Mouse (Mus musculus): Measurements from ENCODE around the gene Kctd21. TPM values are rescaled to one million over a fixed set of nuclear protein-coding genes. Genes with fewer than 3 reads are reported as not detected.

The Kctd21 gene
- 1 to 10 TPM; 3.7 to 4.1 TPM for total RNA-seq (2021)
- 3.6 and 6.3 TPM in 2 replicates for polyA plus RNA-seq (2012; rRNA removed)
- long read RNA-seq, partial matches to known transcripts, result 0 of 4 reads
- long read RNA-seq, other reads (novel, unspliced or antisense), result 1 of 4 reads

DNA sequence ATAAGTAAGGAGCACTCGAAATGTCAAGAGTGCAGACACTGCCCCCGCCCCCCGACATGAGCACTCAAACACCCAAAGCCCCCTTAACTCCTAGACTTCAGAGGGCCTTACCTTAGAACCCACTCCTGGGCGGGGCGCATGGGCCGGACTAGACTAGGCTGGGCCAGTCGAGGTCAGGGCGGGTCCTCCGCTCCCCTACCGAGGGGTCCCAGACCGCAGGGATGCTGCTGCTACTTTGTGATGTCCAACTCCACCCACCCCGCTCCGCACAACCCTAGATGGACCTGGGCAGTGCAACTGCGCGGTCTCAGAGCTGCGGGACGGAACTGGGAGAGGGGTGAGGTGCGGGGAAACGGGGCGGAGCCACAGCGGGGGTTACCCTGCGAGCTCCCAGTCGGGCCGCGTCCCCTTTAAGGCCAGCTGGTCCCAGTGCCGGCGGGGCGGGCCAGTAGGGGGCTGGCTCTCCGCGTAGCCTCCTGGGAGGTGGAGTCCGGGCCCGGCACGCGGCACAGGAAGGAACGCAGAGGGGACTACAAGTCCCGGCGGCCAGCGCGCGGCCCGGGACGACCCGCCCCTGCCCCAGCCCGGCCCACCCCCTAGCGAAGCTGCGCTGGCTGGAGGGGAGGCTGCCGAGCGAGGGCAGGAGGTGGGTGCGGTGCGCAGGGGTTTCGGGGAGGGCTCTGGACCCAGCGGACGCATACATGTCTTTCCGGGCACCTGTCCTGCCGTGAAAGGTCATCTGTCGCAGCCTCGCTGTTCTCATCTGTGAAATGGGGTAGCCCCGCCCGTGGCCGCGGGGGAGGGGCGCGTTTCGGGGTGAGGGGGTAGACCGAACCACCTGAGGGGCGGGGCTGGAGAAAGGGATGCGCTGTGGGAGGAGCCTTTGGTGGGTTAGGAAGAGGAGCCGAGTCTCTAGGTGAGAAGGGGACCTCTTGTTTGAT, at the start of gene Kctd21, which contains the start of gene Usp35:
TSS of gene Kctd21 (plus strand) at position 602 of the 941 bp plus-strand sequence.
TSS of gene Usp35 (minus strand) at position 295 of the 941 bp plus-strand sequence.
- H3K27ac ChIP-seq, result peak within 1 kb of the TSS; percentile 91
- no peaks in the 10 kb centered on the region for H3K79me2 ChIP-seq (replicated peaks; ENCODE audit: control insufficient read depth, insufficient read depth, low read length)
- no peaks in the 10 kb centered on the region; the same call in 1 of the 2 replicates for H3K4me1 ChIP-seq (ENCODE audit: control insufficient read depth, insufficient read depth, low read length)
- intact Hi-C loops (cut with DNase I), result loop anchor here (2.0 to 5.0 kb wide), 2 partner anchors 40 to 147 kb away; partner anchors contain the start of gene Alg8
- H3K36me3 ChIP-seq (ENCODE audit: control insufficient read depth, insufficient read depth, low read length), result no peaks in the 10 kb centered on the region
- peak within 1 kb of the TSS; percentile 84 for H3K9ac ChIP-seq (ENCODE audit: low read depth, low read length)
- WGBS, result under 1% methylated on average over 68 of the region's 68 CpGs
- TF ChIP-seq EP300 (IDR thresholded peaks at IDR 0.05; ENCODE audit: insufficient read depth, low read depth, low read length) (no peak), POLR2A (IDR thresholded peaks at IDR 0.05; ENCODE audit: insufficient read depth, low read depth, low read length) (peak; percentile 59), CTCF (IDR thresholded peaks at IDR 0.05) (peak; percentile 48)
- H3K4me3 ChIP-seq, result peak within 1 kb of the TSS; percentile 95
- peak; percentile 95 to 97 for DNase-seq
- no peaks in the 10 kb centered on the region for H3K27me3 ChIP-seq (ENCODE audit: control insufficient read depth, insufficient read depth, low read length)

DNA sequence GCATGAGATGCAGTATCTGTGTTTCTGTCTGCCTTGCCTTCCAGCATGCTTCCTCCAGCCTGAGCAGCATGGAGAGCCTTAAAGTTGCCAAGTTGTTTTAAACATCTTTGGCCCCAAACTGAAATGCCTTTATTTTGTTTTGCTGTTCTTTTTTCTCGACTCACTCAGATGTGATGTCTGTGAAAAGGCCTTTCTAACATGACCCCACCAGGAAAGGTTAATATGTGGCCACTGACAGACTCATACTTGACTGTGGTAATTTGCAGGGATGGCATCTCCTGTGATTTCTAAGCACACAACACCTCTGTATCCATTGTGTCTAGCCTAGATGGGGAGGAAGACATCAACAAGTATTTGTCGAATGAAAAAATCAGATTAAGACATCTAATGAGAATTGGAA, 35.1 kb upstream of the Kctd21 start:
- Histone ChIP-seq H3K4me1 (ENCODE audit: control insufficient read depth, insufficient read depth, low read length) (no peaks in the 10 kb centered on the region), H3K27ac (no peak overlapping the region), H3K9ac (ENCODE audit: low read depth, low read length) (no peak overlapping the region), H3K27me3 (ENCODE audit: control insufficient read depth, insufficient read depth, low read length) (no peaks in the 10 kb centered on the region), H3K79me2 (replicated peaks; ENCODE audit: control insufficient read depth, insufficient read depth, low read length) (no peaks in the 10 kb centered on the region), H3K36me3 (ENCODE audit: control insufficient read depth, insufficient read depth, low read length) (no peaks in the 10 kb centered on the region), H3K4me3 (no peak overlapping the region)
- DNase-seq, result peak in 1 of 2 experiments; percentile 10
- no peak for TF ChIP-seq POLR2A (IDR thresholded peaks at IDR 0.05; ENCODE audit: insufficient read depth, low read depth, low read length)
- TF ChIP-seq CTCF (IDR thresholded peaks at IDR 0.05), result no peak
- TF ChIP-seq EP300 (IDR thresholded peaks at IDR 0.05; ENCODE audit: insufficient read depth, low read depth, low read length), result no peak
- intact Hi-C loops (cut with DNase I), result loop anchor here (1.0 to 5.0 kb wide), 3 partner anchors 45 to 326 kb away; no protein-coding TSS in a partner anchor
- WGBS, result 45% methylated on average over 2 of the region's 2 CpGs

DNA sequence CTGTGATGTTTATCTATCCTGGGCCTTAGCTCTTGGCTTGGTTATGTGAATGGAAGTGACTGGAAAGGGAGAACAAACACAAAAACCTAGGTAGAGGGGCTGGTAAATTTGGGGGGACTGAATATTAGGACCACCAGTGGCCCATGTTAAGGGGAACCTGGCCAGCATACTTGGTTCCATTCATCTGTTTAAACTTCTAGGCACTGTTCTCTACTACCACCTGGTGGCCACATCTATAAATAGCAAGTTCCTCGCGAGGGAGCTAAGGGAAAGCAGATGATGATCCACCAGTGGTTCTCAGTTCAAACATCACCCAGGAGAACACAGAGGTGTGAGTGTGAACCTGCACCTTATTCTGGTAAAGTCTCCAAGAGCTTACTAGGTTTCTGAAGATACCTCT, 34.7 kb upstream of the Kctd21 start:
- H3K27ac ChIP-seq, result no peak overlapping the region
- no peaks in the 10 kb centered on the region for H3K36me3 ChIP-seq (ENCODE audit: control insufficient read depth, insufficient read depth, low read length)
- H3K9ac ChIP-seq (ENCODE audit: low read depth, low read length), result no peak overlapping the region
- no peak for TF ChIP-seq POLR2A (IDR thresholded peaks at IDR 0.05; ENCODE audit: insufficient read depth, low read depth, low read length)
- TF ChIP-seq EP300 (IDR thresholded peaks at IDR 0.05; ENCODE audit: insufficient read depth, low read depth, low read length), result 0 out of 2 replicates have a peak, but pooled peaks have one; percentile 38
- TF ChIP-seq CTCF (IDR thresholded peaks at IDR 0.05), result no peak; the same call in none of the 2 replicates
- H3K4me1 ChIP-seq (ENCODE audit: control insufficient read depth, insufficient read depth, low read length), result no peaks in the 10 kb centered on the region
- peak; percentile 56 to 65 for DNase-seq
- WGBS, result 0% methylated on average over 2 of the region's 2 CpGs
- H3K79me2 ChIP-seq (replicated peaks; ENCODE audit: control insufficient read depth, insufficient read depth, low read length), result no peaks in the 10 kb centered on the region
- H3K4me3 ChIP-seq, result no peak overlapping the region
- intact Hi-C loops (cut with DNase I), result loop anchor here (1.0 to 5.0 kb wide), 3 partner anchors 45 to 327 kb away; no protein-coding TSS in a partner anchor
- no peaks in the 10 kb centered on the region for H3K27me3 ChIP-seq (ENCODE audit: control insufficient read depth, insufficient read depth, low read length)

DNA sequence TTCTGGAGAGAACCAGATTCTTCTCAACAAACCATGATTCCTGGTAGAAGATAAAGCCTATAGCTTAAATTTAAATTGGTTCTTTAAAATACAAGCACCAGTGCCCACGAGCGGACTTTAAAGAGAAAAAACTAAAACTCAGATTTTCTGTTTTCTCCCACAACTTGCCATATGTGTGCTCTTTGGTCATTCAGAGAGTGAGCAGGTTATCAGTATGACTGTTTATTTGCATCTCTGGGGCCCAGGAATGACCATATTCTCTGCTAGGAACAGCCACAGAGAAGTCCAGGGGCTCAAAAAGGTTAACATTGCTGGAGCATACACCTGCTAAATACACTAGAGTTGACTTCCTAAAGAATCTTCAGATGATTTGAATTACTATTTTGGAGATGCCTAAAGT, 33.8 kb upstream of the Kctd21 start:
- no peak for DNase-seq
- Histone ChIP-seq H3K4me1 (ENCODE audit: control insufficient read depth, insufficient read depth, low read length) (no peaks in the 10 kb centered on the region), H3K36me3 (ENCODE audit: control insufficient read depth, insufficient read depth, low read length) (no peaks in the 10 kb centered on the region), H3K4me3 (no peak overlapping the region), H3K79me2 (replicated peaks; ENCODE audit: control insufficient read depth, insufficient read depth, low read length) (no peaks in the 10 kb centered on the region), H3K27me3 (ENCODE audit: control insufficient read depth, insufficient read depth, low read length) (no peaks in the 10 kb centered on the region), H3K27ac (no peak overlapping the region), H3K9ac (ENCODE audit: low read depth, low read length) (no peak overlapping the region)
- intact Hi-C loops (cut with DNase I), result loop anchor here (5.0 kb wide), 1 partner anchor 46 kb away; no protein-coding TSS in a partner anchor
- no peak for TF ChIP-seq EP300 (IDR thresholded peaks at IDR 0.05; ENCODE audit: insufficient read depth, low read depth, low read length)
- TF ChIP-seq CTCF (IDR thresholded peaks at IDR 0.05), result no peak
- no peak for TF ChIP-seq POLR2A (IDR thresholded peaks at IDR 0.05; ENCODE audit: insufficient read depth, low read depth, low read length)
- WGBS, result 96% methylated on average over 2 of the region's 2 CpGs

DNA sequence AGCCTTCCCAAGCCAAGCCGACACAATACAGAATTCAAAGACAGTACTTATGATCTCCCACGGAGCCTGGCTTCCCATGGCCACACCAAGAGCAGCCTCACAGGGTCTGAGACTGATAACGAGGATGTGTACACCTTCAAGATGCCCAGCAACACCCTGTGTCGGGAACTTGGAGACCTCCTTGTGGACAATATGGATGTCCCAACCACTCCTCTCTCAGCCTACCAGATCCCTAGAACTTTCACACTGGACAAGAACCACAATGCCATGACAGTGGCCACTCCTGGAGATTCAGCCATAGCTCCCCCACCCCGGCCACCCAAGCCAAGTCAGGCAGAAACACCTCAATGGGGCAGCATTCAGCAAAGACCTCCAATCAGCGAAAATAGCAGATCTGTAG, 33.2 kb upstream of the Kctd21 start:
- Histone ChIP-seq H3K4me3 (no peak overlapping the region), H3K79me2 (replicated peaks; ENCODE audit: control insufficient read depth, insufficient read depth, low read length) (no peaks in the 10 kb centered on the region), H3K9ac (ENCODE audit: low read depth, low read length) (no peak overlapping the region), H3K27ac (no peak overlapping the region), H3K27me3 (ENCODE audit: control insufficient read depth, insufficient read depth, low read length) (no peaks in the 10 kb centered on the region), H3K36me3 (ENCODE audit: control insufficient read depth, insufficient read depth, low read length) (no peaks in the 10 kb centered on the region), H3K4me1 (ENCODE audit: control insufficient read depth, insufficient read depth, low read length) (no peaks in the 10 kb centered on the region)
- TF ChIP-seq EP300 (IDR thresholded peaks at IDR 0.05; ENCODE audit: insufficient read depth, low read depth, low read length) (no peak), POLR2A (IDR thresholded peaks at IDR 0.05; ENCODE audit: insufficient read depth, low read depth, low read length) (no peak), CTCF (IDR thresholded peaks at IDR 0.05) (no peak)
- intact Hi-C loops (cut with DNase I), result loop anchor here (5.0 kb wide), 1 partner anchor 47 kb away; no protein-coding TSS in a partner anchor
- peak in 1 of 2 experiments; percentile 14 for DNase-seq
- WGBS, result 89% methylated on average over 6 of the region's 6 CpGs
